Mouse (Mus musculus): ENCODE results near the gene Ip6k1.
A peak's percentile ranks its signal among the peaks of the same experiment; 100 is the strongest.
"Not testable (repeated sequence)": the region's sequence is repeated elsewhere in the genome, so short reads cannot be mapped to it uniquely, and the experiment has no call there.

The Ip6k1 gene

GRCm38 (mm10) chr9:107983421-107983890 is 18.8 kb upstream of the Ip6k1 start:
- peak; percentile 82 for DNase-seq

GRCm38 (mm10) chr9:107984052-107984753 is 18.1 kb upstream of the Ip6k1 start:
- peak; percentile 48 for DNase-seq

- DNase-seq = no peak
These were observed 17.6 kb upstream of the Ip6k1 start for GRCm38 (mm10) chr9:107984754-107985055.

- DNase-seq = peak; percentile 97
These were observed 16.9 kb upstream of the Ip6k1 start, which contains the start of gene Inka1 for GRCm38 (mm10) chr9:107985131-107986119. Gene Inka1, minus strand, starts transcription at chr9:107985879.

GRCm38 (mm10) chr9:107986376-107986775 is 15.9 kb upstream of the Ip6k1 start:
- DNase-seq = peak; percentile 87

GRCm38 (mm10) chr9:107987950-107988349 is 14.4 kb upstream of the Ip6k1 start:
- no peak for DNase-seq

GRCm38 (mm10) chr9:107992197-107992596 is 10.1 kb upstream of the Ip6k1 start, which contains the start of gene Cdhr4:
Gene Cdhr4, plus strand, starts transcription at chr9:107992497.
- no peak for DNase-seq

- no peak for DNase-seq
These were observed 9.3 kb upstream of the Ip6k1 start for GRCm38 (mm10) chr9:107993013-107993412.

- no peak for DNase-seq
These were observed 7.8 kb upstream of the Ip6k1 start for GRCm38 (mm10) chr9:107994464-107994863.

- no peak for DNase-seq
These were observed 6.8 kb upstream of the Ip6k1 start for GRCm38 (mm10) chr9:107995513-107995912.

GRCm38 (mm10) chr9:107996049-107996448 is 6.3 kb upstream of the Ip6k1 start, which contains the start of gene Gm20662:
Gene Gm20662, plus strand, starts transcription at chr9:107996349.
- DNase-seq = no peak

GRCm38 (mm10) chr9:108002778-108003530 is 653 bp downstream of the Ip6k1 start:
- DNase-seq = peak; percentile 59

- peak; percentile 46 for DNase-seq
These were observed 1.2 kb downstream of the Ip6k1 start for GRCm38 (mm10) chr9:108003531-108003890.

GRCm38 (mm10) chr9:108008041-108008440 is 5.7 kb downstream of the Ip6k1 start:
- no peak for DNase-seq

GRCm38 (mm10) chr9:108010385-108010784 is 8.1 kb downstream of the Ip6k1 start:
- DNase-seq = no peak

GRCm38 (mm10) chr9:108013577-108013976 is 11.3 kb downstream of the Ip6k1 start:
- not testable (repeated sequence) for DNase-seq

GRCm38 (mm10) chr9:108017127-108017526 is 14.8 kb downstream of the Ip6k1 start:
- no peak for DNase-seq

- DNase-seq = no peak
These were observed 18.4 kb downstream of the Ip6k1 start for GRCm38 (mm10) chr9:108020741-108021140.

- no peak for DNase-seq
These were observed 20.9 kb downstream of the Ip6k1 start for GRCm38 (mm10) chr9:108023216-108023615.

GRCm38 (mm10) chr9:108026584-108026983 is 24.3 kb downstream of the Ip6k1 start:
- DNase-seq = no peak

GRCm38 (mm10) chr9:108027867-108028266 is 25.6 kb downstream of the Ip6k1 start:
- no peak for DNase-seq

- no peak for DNase-seq
These were observed 29.8 kb downstream of the Ip6k1 start for GRCm38 (mm10) chr9:108032126-108032525.
